Mouse (Mus musculus) C2C12 (cell line): ENCODE measurements around the gene Taar9. TPM values are rescaled to one million over a fixed set of nuclear protein-coding genes. Genes with fewer than 3 reads are reported as not detected.
"Not testable (repeated sequence)": the region's sequence is repeated elsewhere in the genome, so short reads cannot be mapped to it uniquely, and the experiment has no call there.

ENCODE experiments used
- H3K27me3 ChIP-seq: one replicate; pipeline ENCODE4 v1.6.1; 2011; ENCODE audit not compliant: control insufficient read depth, insufficient read depth, insufficient read length
- H3K36me3 ChIP-seq: one replicate; pipeline ENCODE4 v1.6.1; 2011; ENCODE audit not compliant: control insufficient read depth, insufficient read depth
- H3K4me3 ChIP-seq: one replicate; pipeline ENCODE4 v1.5.1; 2011; ENCODE audit warnings: mild to moderate bottlenecking, control low read depth; ENCODE audit not compliant: poor library complexity, insufficient read depth, severe bottlenecking
- H3K79me2 ChIP-seq: one replicate; pipeline ENCODE4 v1.6.1; 2011; ENCODE audit not compliant: control insufficient read depth, insufficient read depth
- H3K79me3 ChIP-seq: one replicate; pipeline ENCODE4 v1.6.1; 2011; ENCODE audit warnings: low read depth, control low read depth
- H3ac ChIP-seq: one replicate; pipeline ENCODE3; 2011; ENCODE audit warnings: low read depth; ENCODE audit not compliant: control insufficient read depth, insufficient read length
- CEBPB ChIP-seq: IDR thresholded peaks from one replicate; pipeline ENCODE4 v1.6.1; 2011; ENCODE audit warnings: low read depth, mild to moderate bottlenecking, control low read depth, moderate library complexity
- CTCF ChIP-seq: IDR thresholded peaks from one replicate; pipeline ENCODE4 v1.5.1; 2011; ENCODE audit not compliant: control insufficient read depth, insufficient read depth, insufficient read length
- FOSL1 ChIP-seq: IDR thresholded peaks from one replicate; pipeline ENCODE4 v1.8.0; 2011; ENCODE audit warnings: mild to moderate bottlenecking, low read length; ENCODE audit not compliant: poor library complexity, insufficient read depth, severe bottlenecking
- MAX ChIP-seq: IDR thresholded peaks from one replicate; pipeline ENCODE4 v1.6.1; 2011; ENCODE audit warnings: mild to moderate bottlenecking, control low read depth
- MYOD1 ChIP-seq: IDR thresholded peaks from one replicate; pipeline ENCODE4 v1.6.1; 2011; ENCODE audit warnings: low read depth; ENCODE audit not compliant: control insufficient read depth, insufficient read length
- MYOG ChIP-seq: IDR thresholded peaks from one replicate; pipeline ENCODE4 v1.6.1; 2011; ENCODE audit not compliant: control insufficient read depth, insufficient read length; ENCODE audit errors: extremely low read depth
- USF1 ChIP-seq: IDR thresholded peaks from one replicate; pipeline ENCODE4 v1.6.1; 2011; ENCODE audit warnings: low read depth, mild to moderate bottlenecking, control low read depth, moderate library complexity
- polyA plus RNA-seq: library from polyadenylated mRNA; unstranded; fragments of >200 nt; fragmentation: generic; extraction: Trizol; gene quantifications from one replicate; pipeline ENCODE4 v1.2.1, GENCODE M21; 2012; ENCODE audit warnings: missing spikeins

The Taar9 gene
- polyA plus RNA-seq, 1 experiment, result not detected

DNA sequence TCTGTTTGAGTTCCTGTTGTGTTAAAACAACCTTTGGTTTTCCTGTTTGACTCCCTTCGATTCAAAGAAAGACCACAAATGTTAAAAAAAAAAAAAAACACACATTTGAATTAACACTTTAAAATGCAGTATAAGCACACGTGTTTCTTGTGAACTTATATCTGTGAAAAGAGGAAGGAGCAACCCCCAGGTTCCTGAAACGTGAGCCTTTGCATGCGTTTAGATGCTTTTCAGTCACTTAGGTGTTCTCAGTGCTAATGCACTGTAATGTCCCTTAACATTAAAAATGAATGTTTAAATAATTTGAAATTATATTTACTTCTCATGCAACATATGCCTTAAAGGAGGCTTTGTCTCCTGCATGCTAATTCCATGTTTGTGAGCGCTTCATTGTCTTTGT lies 1.6 kb downstream of the Taar9 start:
- Histone ChIP-seq H3K27me3 (no peaks in the 10 kb centered on the region), H3K36me3 (no peaks in the 10 kb centered on the region), H3K79me2 (no peaks in the 10 kb centered on the region), H3ac (no peak overlapping the region), H3K79me3 (no peaks in the 10 kb centered on the region), H3K4me3 (no peak overlapping the region)
- TF ChIP-seq FOSL1 (no peak), MAX (no peak), CEBPB (no peak)

DNA sequence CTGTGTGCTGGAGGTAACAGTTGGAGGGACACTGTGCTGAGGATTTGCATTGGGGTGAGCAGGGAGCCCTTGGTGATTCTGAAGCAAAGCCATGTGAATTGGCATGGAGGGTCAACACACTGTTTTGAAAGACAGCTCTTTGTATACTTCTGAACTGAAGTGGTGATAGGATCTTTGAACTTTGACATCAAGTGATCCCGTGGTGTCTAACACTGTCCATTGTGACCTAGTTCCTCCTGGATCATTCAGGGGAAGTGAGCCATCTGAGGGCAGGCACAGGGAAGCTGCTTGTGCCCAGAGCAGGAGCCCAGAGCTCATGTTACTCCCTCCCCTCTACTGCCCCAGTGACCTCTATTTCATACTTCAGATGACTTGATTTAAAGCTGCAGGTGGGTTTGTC lies 6.0 kb downstream of the Taar9 start:
- not testable (repeated sequence) for H3K36me3 ChIP-seq, H3K79me3 ChIP-seq, H3K79me2 ChIP-seq, H3K27me3 ChIP-seq, H3ac ChIP-seq, H3K4me3 ChIP-seq

DNA sequence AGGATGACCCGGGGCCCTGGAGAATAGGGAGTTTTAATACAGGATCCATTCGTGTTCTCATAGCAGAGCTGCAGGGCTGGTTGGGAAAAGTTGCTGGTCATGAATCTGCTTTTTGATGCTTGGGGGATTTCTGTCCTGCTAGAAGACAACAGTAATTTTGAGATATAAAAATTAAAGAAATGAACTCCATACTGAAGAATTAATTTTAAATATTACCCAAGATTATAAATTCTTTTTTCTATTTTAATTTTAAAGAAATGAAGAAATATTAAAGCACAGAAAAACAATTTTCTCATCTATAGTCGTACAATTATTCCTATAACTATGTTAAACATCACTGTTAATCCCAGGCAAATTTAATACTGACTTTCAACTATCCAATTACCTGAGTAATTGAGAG lies 7.5 kb downstream of the Taar9 start, which contains the start of gene Taar8c:
Gene Taar8c, minus strand, starts transcription at position 101 of the 400 bp plus-strand sequence.
- not testable (repeated sequence) for H3K36me3 ChIP-seq, H3ac ChIP-seq, H3K4me3 ChIP-seq, H3K79me3 ChIP-seq, H3K27me3 ChIP-seq, H3K79me2 ChIP-seq

DNA sequence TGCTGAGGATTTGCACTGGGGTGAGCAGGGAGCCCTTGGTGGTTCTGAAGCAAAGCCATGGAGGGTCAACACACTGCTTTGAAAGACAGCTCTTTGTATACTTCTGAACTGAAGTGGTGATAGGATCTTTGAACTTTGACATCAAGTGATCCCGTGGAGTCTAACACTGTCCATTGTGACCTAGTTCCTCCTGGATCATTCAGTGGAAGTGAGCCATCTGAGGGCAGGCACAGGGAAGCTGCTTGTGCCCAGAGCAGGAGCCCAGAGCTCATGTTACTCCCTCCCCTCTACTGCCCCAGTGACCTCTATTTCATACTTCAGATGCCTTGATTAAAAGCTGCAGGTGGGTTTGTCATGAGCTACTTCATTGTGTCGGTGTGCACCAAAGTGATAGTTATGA lies 12.3 kb downstream of the Taar9 start:
- H3K79me3 ChIP-seq, H3K4me3 ChIP-seq, H3K79me2 ChIP-seq, H3K36me3 ChIP-seq, H3K27me3 ChIP-seq, H3ac ChIP-seq: not testable (repeated sequence)

DNA sequence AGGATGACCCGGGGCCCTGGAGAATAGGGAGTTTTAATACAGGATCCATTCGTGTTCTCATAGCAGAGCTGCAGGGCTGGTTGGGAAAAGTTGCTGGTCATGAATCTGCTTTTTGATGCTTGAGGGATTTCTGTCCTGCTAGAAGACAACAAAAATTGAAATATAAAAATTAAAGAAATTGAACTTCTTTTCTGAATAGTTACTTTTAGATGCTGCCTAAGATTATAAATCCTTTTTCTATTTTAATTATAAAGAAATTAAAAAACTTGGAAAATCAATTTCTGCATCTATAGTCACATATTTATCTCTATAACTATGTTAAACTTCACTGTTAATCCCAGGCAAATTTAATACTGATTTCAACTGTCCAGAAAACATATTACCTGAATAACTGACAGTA lies 17.1 kb downstream of the Taar9 start, which contains the start of gene Taar8b:
Gene Taar8b, minus strand, starts transcription at position 101 of the 400 bp plus-strand sequence.
- no peaks in the 10 kb centered on the region for H3K79me3 ChIP-seq
- H3K36me3 ChIP-seq, result no peaks in the 10 kb centered on the region
- TF ChIP-seq MYOD1, result no peak
- TF ChIP-seq FOSL1, result no peak
- no peak for TF ChIP-seq CTCF
- TF ChIP-seq MYOG, result no peak
- no peak for TF ChIP-seq CEBPB
- TF ChIP-seq USF1, result no peak
- TF ChIP-seq MAX, result no peak
- H3K4me3 ChIP-seq, result no peak within 1 kb of the TSS
- no peaks in the 10 kb centered on the region for H3K79me2 ChIP-seq
- no peaks in the 10 kb centered on the region for H3K27me3 ChIP-seq
- no peak within 1 kb of the TSS for H3ac ChIP-seq

DNA sequence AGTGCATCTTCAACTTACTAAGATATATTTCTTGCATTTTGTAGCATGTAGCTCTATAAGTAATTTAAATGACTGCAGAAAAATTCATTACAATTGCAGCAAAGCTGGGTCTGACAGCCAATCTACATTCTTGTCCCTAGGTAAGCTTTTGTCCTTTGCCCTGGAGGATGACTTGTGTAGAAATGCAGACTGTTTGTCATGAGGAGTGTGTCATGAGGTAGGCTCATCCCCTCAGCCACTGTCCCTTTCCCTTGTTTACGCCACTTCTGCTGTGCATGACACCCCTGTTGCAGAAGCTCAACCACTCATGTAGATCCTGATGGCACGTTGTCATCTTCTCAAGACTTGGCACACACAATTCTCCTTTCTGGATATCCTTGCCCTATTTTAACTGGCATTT lies 22.2 kb downstream of the Taar9 start:
- H3ac ChIP-seq, result no peak overlapping the region
- TF ChIP-seq FOSL1, result no peak
- no peak for TF ChIP-seq MYOG
- no peak for TF ChIP-seq CEBPB
- no peak for TF ChIP-seq MAX
- no peak for TF ChIP-seq MYOD1
- TF ChIP-seq CTCF, result no peak
- no peak for TF ChIP-seq USF1

DNA sequence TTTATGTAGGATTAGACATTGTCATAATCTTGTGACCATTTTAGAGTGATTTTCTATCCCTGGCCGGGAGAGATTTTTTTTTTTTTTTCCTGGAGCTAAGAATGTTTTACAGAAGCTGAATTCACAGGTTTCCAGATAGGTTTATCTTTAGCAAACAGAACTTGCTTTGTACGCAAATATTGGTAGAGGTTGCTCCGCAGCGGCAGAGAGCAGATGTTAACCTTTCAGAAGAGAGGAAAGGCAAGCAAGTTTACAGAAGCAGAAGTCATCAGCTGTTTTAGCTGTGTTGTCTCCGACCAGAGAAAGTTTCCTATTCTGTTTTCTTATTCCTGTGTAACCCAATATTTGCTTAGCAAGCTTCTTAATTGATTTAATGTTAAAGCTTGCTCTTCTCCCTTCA lies 22.8 kb downstream of the Taar9 start:
- H3K36me3 ChIP-seq, result no peaks in the 10 kb centered on the region
- TF ChIP-seq MAX, result no peak
- TF ChIP-seq USF1, result no peak
- no peak for TF ChIP-seq MYOD1

More for the DNA sequence above, 22.2 kb downstream of the Taar9 start:
- Histone ChIP-seq H3K79me2 (no peaks in the 10 kb centered on the region), H3K79me3 (no peaks in the 10 kb centered on the region), H3K4me3 (no peak overlapping the region), H3K27me3 (peaks cover 3% of the 10 kb centered on the region), H3K36me3 (no peaks in the 10 kb centered on the region)

More for the DNA sequence above, 22.8 kb downstream of the Taar9 start:
- Histone ChIP-seq H3ac (no peak overlapping the region), H3K4me3 (no peak overlapping the region), H3K79me3 (no peaks in the 10 kb centered on the region), H3K79me2 (no peaks in the 10 kb centered on the region), H3K27me3 (peaks cover 3% of the 10 kb centered on the region)
